Mouse (Mus musculus): ENCODE measurements around the gene St3gal4. TPM values are rescaled to one million over a fixed set of nuclear protein-coding genes. Genes with fewer than 3 reads are reported as not detected.

Gene St3gal4
- total RNA-seq, 2 experiments from 2014 or later, result 24.4 to 25.2 TPM

- H3K4me3 ChIP-seq, result no peak overlapping the region
- peak in 1 of 2 experiments; percentile 3 for DNase-seq (ENCODE audit: extremely low spot score in 1 of 2, low spot score in 2 of 2)
- intact Hi-C loops (cut with DNase I), result loop anchor here (5.0 kb wide), 1 partner anchor 33 kb away; no protein-coding TSS in a partner anchor
- H3K27ac ChIP-seq, result no peak overlapping the region
- no peak for TF ChIP-seq CTCF (IDR thresholded peaks at IDR 0.05)
Measured at GRCm38 (mm10) chr9:35095726-35096125, 23.3 kb downstream of the St3gal4 start.

GRCm38 (mm10) chr9:35093350-35093749, 25.7 kb downstream of the St3gal4 start:
- no peak for DNase-seq (ENCODE audit: extremely low spot score in 1 of 2, low spot score in 2 of 2)
- H3K27ac ChIP-seq, result no peak overlapping the region
- no peak overlapping the region for H3K4me3 ChIP-seq
- intact Hi-C loops (cut with DNase I), result no loop called here
- TF ChIP-seq CTCF (IDR thresholded peaks at IDR 0.05), result no peak

GRCm38 (mm10) chr9:35092904-35093303, 26.2 kb downstream of the St3gal4 start:
- intact Hi-C loops (cut with DNase I), result no loop called here
- no peak for DNase-seq (ENCODE audit: extremely low spot score in 1 of 2, low spot score in 2 of 2)
- Histone ChIP-seq H3K27ac (no peak overlapping the region), H3K4me3 (no peak overlapping the region)
- TF ChIP-seq CTCF (IDR thresholded peaks at IDR 0.05), result no peak

GRCm38 (mm10) chr9:35061446-35061845, 57.6 kb downstream of the St3gal4 start:
- TF ChIP-seq CTCF (IDR thresholded peaks at IDR 0.05), result no peak
- no peak overlapping the region for H3K4me3 ChIP-seq
- intact Hi-C loops (cut with DNase I), result loop anchor here (5.0 kb wide), 1 partner anchor 36 kb away; no protein-coding TSS in a partner anchor
- DNase-seq (ENCODE audit: extremely low spot score in 1 of 2, low spot score in 2 of 2), result peak; percentile 4 to 7
- no peak overlapping the region for H3K27ac ChIP-seq

- peak; percentile 5 to 8 for DNase-seq (ENCODE audit: extremely low spot score in 1 of 2, low spot score in 2 of 2)
- no peak for TF ChIP-seq CTCF (IDR thresholded peaks at IDR 0.05)
- intact Hi-C loops (cut with DNase I), result loop anchor here (5.0 kb wide), 1 partner anchor 37 kb away; no protein-coding TSS in a partner anchor
Measured at GRCm38 (mm10) chr9:35059881-35060280, 59.2 kb downstream of the St3gal4 start.

GRCm38 (mm10) chr9:35058596-35059354, 60.3 kb downstream of the St3gal4 start:
- peak; percentile 5 to 7 for DNase-seq (ENCODE audit: extremely low spot score in 1 of 2, low spot score in 2 of 2)

More at GRCm38 (mm10) chr9:35059881-35060280, 59.2 kb downstream of the St3gal4 start:
- no peak overlapping the region for H3K27ac ChIP-seq
- H3K4me3 ChIP-seq, result no peak overlapping the region

GRCm38 (mm10) chr9:35058186-35058585, 60.9 kb downstream of the St3gal4 start:
- intact Hi-C loops (cut with DNase I), result no loop called here
- H3K27ac ChIP-seq, result no peak overlapping the region
- DNase-seq (ENCODE audit: extremely low spot score in 1 of 2, low spot score in 2 of 2), result no peak
- TF ChIP-seq CTCF (IDR thresholded peaks at IDR 0.05), result no peak
- no peak overlapping the region for H3K4me3 ChIP-seq

More at GRCm38 (mm10) chr9:35058596-35059354, 60.3 kb downstream of the St3gal4 start:
- intact Hi-C loops (cut with DNase I), result no loop called here
- no peak for TF ChIP-seq CTCF (IDR thresholded peaks at IDR 0.05)
- Histone ChIP-seq H3K4me3 (no peak overlapping the region), H3K27ac (no peak overlapping the region)

- Histone ChIP-seq H3K27ac (no peak overlapping the region), H3K4me3 (no peak overlapping the region)
- intact Hi-C loops (cut with DNase I), result no loop called here
- DNase-seq (ENCODE audit: extremely low spot score in 1 of 2, low spot score in 2 of 2), result peak in 1 of 2 experiments; percentile 6
- no peak for TF ChIP-seq CTCF (IDR thresholded peaks at IDR 0.05)
Measured at GRCm38 (mm10) chr9:35057631-35058030, 61.4 kb downstream of the St3gal4 start.

GRCm38 (mm10) chr9:35056611-35057010, 62.5 kb downstream of the St3gal4 start:
- no peak for DNase-seq (ENCODE audit: extremely low spot score in 1 of 2, low spot score in 2 of 2)
- no peak for TF ChIP-seq CTCF (IDR thresholded peaks at IDR 0.05)
- intact Hi-C loops (cut with DNase I), result no loop called here
- no peak overlapping the region for H3K4me3 ChIP-seq
- H3K27ac ChIP-seq, result no peak overlapping the region

- no peak overlapping the region for H3K4me3 ChIP-seq
- no peak for TF ChIP-seq CTCF (IDR thresholded peaks at IDR 0.05)
- peak in 1 of 2 experiments; percentile 5 for DNase-seq (ENCODE audit: extremely low spot score in 1 of 2, low spot score in 2 of 2)
- intact Hi-C loops (cut with DNase I), result no loop called here
- no peak overlapping the region for H3K27ac ChIP-seq
Measured at GRCm38 (mm10) chr9:35055528-35056330, 63.3 kb downstream of the St3gal4 start.

GRCm38 (mm10) chr9:35053669-35054068, 65.4 kb downstream of the St3gal4 start:
- no peak for TF ChIP-seq CTCF (IDR thresholded peaks at IDR 0.05)
- peak; percentile 7 to 9 for DNase-seq (ENCODE audit: extremely low spot score in 1 of 2, low spot score in 2 of 2)
- intact Hi-C loops (cut with DNase I), result no loop called here
- Histone ChIP-seq H3K27ac (no peak overlapping the region), H3K4me3 (no peak overlapping the region)

GRCm38 (mm10) chr9:35053081-35053480, 66.0 kb downstream of the St3gal4 start:
- TF ChIP-seq CTCF (IDR thresholded peaks at IDR 0.05), result no peak
- Histone ChIP-seq H3K4me3 (no peak overlapping the region), H3K27ac (no peak overlapping the region)
- peak; percentile 6 to 9 for DNase-seq (ENCODE audit: extremely low spot score in 1 of 2, low spot score in 2 of 2)
- intact Hi-C loops (cut with DNase I), result no loop called here

Measured in left cerebral cortex, adult 2 months (tissue).